Mouse (Mus musculus): ENCODE data around the gene Gm10198. TPM values are rescaled to one million over a fixed set of nuclear protein-coding genes. Genes with fewer than 3 reads are reported as not detected.

Gm10198 gene
- polyA plus RNA-seq, 1 experiment from 2014 or later: not detected

- H3K4me2 ChIP-seq: no peak overlapping the region
- H3K9ac ChIP-seq (ENCODE audit: low read depth, low read length): no peak overlapping the region
- no peak overlapping the region for H3K4me3 ChIP-seq (ENCODE audit: low read depth, low read length)
- H3K36me3 ChIP-seq (ENCODE audit: control insufficient read depth, insufficient read depth, low read length): no peaks in the 10 kb centered on the region
- no peaks in the 10 kb centered on the region for H3K27me3 ChIP-seq (replicated peaks; ENCODE audit: control insufficient read depth, insufficient read depth, low read length)
- 40% methylated on average over 4 of the region's 4 CpGs for WGBS
- no peak overlapping the region for H3K27ac ChIP-seq (ENCODE audit: low read depth, low read length)
- no peaks in the 10 kb centered on the region for H3K9me3 ChIP-seq (ENCODE audit: control insufficient read depth, low read length)
- no peaks in the 10 kb centered on the region for H3K4me1 ChIP-seq (replicated peaks; ENCODE audit: control insufficient read depth, insufficient read depth, low read length)
- DNase-seq (ENCODE audit: low spot score): no peak
- ATAC-seq (replicated peaks; ENCODE audit: low FRiP score): no peak
These were observed 18.4 kb upstream of the Gm10198 start for GRCm38 (mm10) chr13:111574196-111574595.

GRCm38 (mm10) chr13:111577177-111577576, 15.4 kb upstream of the Gm10198 start:
- Histone ChIP-seq H3K4me1 (replicated peaks; ENCODE audit: control insufficient read depth, insufficient read depth, low read length) (no peaks in the 10 kb centered on the region), H3K36me3 (ENCODE audit: control insufficient read depth, insufficient read depth, low read length) (no peaks in the 10 kb centered on the region), H3K4me3 (ENCODE audit: low read depth, low read length) (no peak overlapping the region), H3K27me3 (replicated peaks; ENCODE audit: control insufficient read depth, insufficient read depth, low read length) (no peaks in the 10 kb centered on the region), H3K4me2 (no peak overlapping the region), H3K27ac (ENCODE audit: low read depth, low read length) (no peak overlapping the region), H3K9ac (ENCODE audit: low read depth, low read length) (no peak overlapping the region), H3K9me3 (ENCODE audit: control insufficient read depth, low read length) (no peaks in the 10 kb centered on the region)
- 82% methylated on average over 11 of the region's 11 CpGs for WGBS
- ATAC-seq (replicated peaks; ENCODE audit: low FRiP score) (no peak), DNase-seq (ENCODE audit: low spot score) (no peak)

GRCm38 (mm10) chr13:111580054-111580453, 12.5 kb upstream of the Gm10198 start:
- no peaks in the 10 kb centered on the region for H3K4me1 ChIP-seq (replicated peaks; ENCODE audit: control insufficient read depth, insufficient read depth, low read length)
- H3K9me3 ChIP-seq (ENCODE audit: control insufficient read depth, low read length): no peaks in the 10 kb centered on the region
- no peak overlapping the region for H3K4me3 ChIP-seq (ENCODE audit: low read depth, low read length)
- WGBS: 88% methylated on average over 10 of the region's 10 CpGs
- no peak overlapping the region for H3K9ac ChIP-seq (ENCODE audit: low read depth, low read length)
- no peaks in the 10 kb centered on the region for H3K27me3 ChIP-seq (replicated peaks; ENCODE audit: control insufficient read depth, insufficient read depth, low read length)
- H3K27ac ChIP-seq (ENCODE audit: low read depth, low read length): no peak overlapping the region
- ATAC-seq (replicated peaks; ENCODE audit: low FRiP score) (no peak), DNase-seq (ENCODE audit: low spot score) (no peak)
- no peak overlapping the region for H3K4me2 ChIP-seq
- no peaks in the 10 kb centered on the region for H3K36me3 ChIP-seq (ENCODE audit: control insufficient read depth, insufficient read depth, low read length)

GRCm38 (mm10) chr13:111598111-111598510, 5.5 kb downstream of the Gm10198 start:
- no peak overlapping the region for H3K9ac ChIP-seq (ENCODE audit: low read depth, low read length)
- H3K4me2 ChIP-seq: no peak overlapping the region
- DNase-seq (ENCODE audit: low spot score) (no peak), ATAC-seq (replicated peaks; ENCODE audit: low FRiP score) (no peak)
- H3K9me3 ChIP-seq (ENCODE audit: control insufficient read depth, low read length): no peaks in the 10 kb centered on the region
- no peaks in the 10 kb centered on the region for H3K27me3 ChIP-seq (replicated peaks; ENCODE audit: control insufficient read depth, insufficient read depth, low read length)
- H3K4me1 ChIP-seq (replicated peaks; ENCODE audit: control insufficient read depth, insufficient read depth, low read length): no peaks in the 10 kb centered on the region
- H3K27ac ChIP-seq (ENCODE audit: low read depth, low read length): no peak overlapping the region
- H3K4me3 ChIP-seq (ENCODE audit: low read depth, low read length): no peak overlapping the region
- no peaks in the 10 kb centered on the region for H3K36me3 ChIP-seq (ENCODE audit: control insufficient read depth, insufficient read depth, low read length)
- 88% methylated on average over 7 of the region's 7 CpGs for WGBS

GRCm38 (mm10) chr13:111601383-111601782, 8.8 kb downstream of the Gm10198 start:
- H3K9ac ChIP-seq (ENCODE audit: low read depth, low read length): no peak overlapping the region
- H3K27ac ChIP-seq (ENCODE audit: low read depth, low read length): no peak overlapping the region
- no peak for DNase-seq (ENCODE audit: low spot score)
- H3K4me1 ChIP-seq (replicated peaks; ENCODE audit: control insufficient read depth, insufficient read depth, low read length): 0 out of 2 replicates have a peak, but pooled peaks cover 2% of the 10 kb centered on the region
- H3K4me2 ChIP-seq: no peak overlapping the region
- no peak for ATAC-seq (replicated peaks; ENCODE audit: low FRiP score)
- no peaks in the 10 kb centered on the region for H3K27me3 ChIP-seq (replicated peaks; ENCODE audit: control insufficient read depth, insufficient read depth, low read length)
- WGBS: 59% methylated on average over 4 of the region's 4 CpGs
- H3K4me3 ChIP-seq (ENCODE audit: low read depth, low read length): no peak overlapping the region
- no peaks in the 10 kb centered on the region for H3K9me3 ChIP-seq (ENCODE audit: control insufficient read depth, low read length)
- no peaks in the 10 kb centered on the region for H3K36me3 ChIP-seq (ENCODE audit: control insufficient read depth, insufficient read depth, low read length)

GRCm38 (mm10) chr13:111604826-111605225, 12.2 kb downstream of the Gm10198 start:
- H3K9me3 ChIP-seq (ENCODE audit: control insufficient read depth, low read length): no peaks in the 10 kb centered on the region
- no peaks in the 10 kb centered on the region for H3K27me3 ChIP-seq (replicated peaks; ENCODE audit: control insufficient read depth, insufficient read depth, low read length)
- peak overlapping the region; percentile 6; the same call in 1 of the 2 replicates for H3K4me2 ChIP-seq
- H3K36me3 ChIP-seq (ENCODE audit: control insufficient read depth, insufficient read depth, low read length): no peaks in the 10 kb centered on the region
- H3K4me3 ChIP-seq (ENCODE audit: low read depth, low read length): no peak overlapping the region
- no peak overlapping the region for H3K27ac ChIP-seq (ENCODE audit: low read depth, low read length)
- 0 out of 2 replicates have a peak, but pooled peaks cover 2% of the 10 kb centered on the region for H3K4me1 ChIP-seq (replicated peaks; ENCODE audit: control insufficient read depth, insufficient read depth, low read length)
- ATAC-seq (replicated peaks; ENCODE audit: low FRiP score): peak; percentile 96
- DNase-seq (ENCODE audit: low spot score): no peak
- H3K9ac ChIP-seq (ENCODE audit: low read depth, low read length): no peak overlapping the region
- WGBS: 56% methylated on average over 5 of the region's 5 CpGs

GRCm38 (mm10) chr13:111616168-111617125, 23.9 kb downstream of the Gm10198 start:
- Histone ChIP-seq H3K36me3 (ENCODE audit: control insufficient read depth, insufficient read depth, low read length) (no peaks in the 10 kb centered on the region), H3K9me3 (ENCODE audit: control insufficient read depth, low read length) (no peaks in the 10 kb centered on the region), H3K9ac (ENCODE audit: low read depth, low read length) (no peak overlapping the region), H3K4me1 (replicated peaks; ENCODE audit: control insufficient read depth, insufficient read depth, low read length) (no peaks in the 10 kb centered on the region), H3K27me3 (replicated peaks; ENCODE audit: control insufficient read depth, insufficient read depth, low read length) (no peaks in the 10 kb centered on the region), H3K4me2 (no peak overlapping the region), H3K27ac (ENCODE audit: low read depth, low read length) (no peak overlapping the region), H3K4me3 (ENCODE audit: low read depth, low read length) (no peak overlapping the region)
- ATAC-seq (replicated peaks; ENCODE audit: low FRiP score) (no peak), DNase-seq (ENCODE audit: low spot score) (no peak)
- 84% methylated on average over 13 of the region's 13 CpGs for WGBS

GRCm38 (mm10) chr13:111620433-111620832, 27.8 kb downstream of the Gm10198 start:
- Histone ChIP-seq H3K4me1 (replicated peaks; ENCODE audit: control insufficient read depth, insufficient read depth, low read length) (no peaks in the 10 kb centered on the region), H3K27ac (ENCODE audit: low read depth, low read length) (no peak overlapping the region), H3K9ac (ENCODE audit: low read depth, low read length) (no peak overlapping the region), H3K36me3 (ENCODE audit: control insufficient read depth, insufficient read depth, low read length) (no peaks in the 10 kb centered on the region), H3K27me3 (replicated peaks; ENCODE audit: control insufficient read depth, insufficient read depth, low read length) (no peaks in the 10 kb centered on the region), H3K4me3 (ENCODE audit: low read depth, low read length) (no peak overlapping the region), H3K4me2 (no peak overlapping the region), H3K9me3 (ENCODE audit: control insufficient read depth, low read length) (no peaks in the 10 kb centered on the region)
- no peak for ATAC-seq (replicated peaks; ENCODE audit: low FRiP score)
- no peak for DNase-seq (ENCODE audit: low spot score)
- 84% methylated on average over 4 of the region's 4 CpGs for WGBS

GRCm38 (mm10) chr13:111622425-111622824, 29.8 kb downstream of the Gm10198 start:
- H3K9ac ChIP-seq (ENCODE audit: low read depth, low read length): no peak overlapping the region
- no peak overlapping the region for H3K4me2 ChIP-seq
- no peaks in the 10 kb centered on the region for H3K36me3 ChIP-seq (ENCODE audit: control insufficient read depth, insufficient read depth, low read length)
- no peak for ATAC-seq (replicated peaks; ENCODE audit: low FRiP score)
- no peaks in the 10 kb centered on the region for H3K27me3 ChIP-seq (replicated peaks; ENCODE audit: control insufficient read depth, insufficient read depth, low read length)
- DNase-seq (ENCODE audit: low spot score): no peak
- WGBS: 88% methylated on average over 3 of the region's 3 CpGs
- H3K27ac ChIP-seq (ENCODE audit: low read depth, low read length): no peak overlapping the region
- H3K4me3 ChIP-seq (ENCODE audit: low read depth, low read length): no peak overlapping the region
- H3K4me1 ChIP-seq (replicated peaks; ENCODE audit: control insufficient read depth, insufficient read depth, low read length): no peaks in the 10 kb centered on the region
- no peaks in the 10 kb centered on the region for H3K9me3 ChIP-seq (ENCODE audit: control insufficient read depth, low read length)

All from liver, embryonic 11.5 days (tissue).